Mouse (Mus musculus) G1E (cell line): ENCODE results near the gene Aarsd1.

Source experiments
- CTCF ChIP-seq: IDR thresholded peaks from 2 replicates; pipeline ENCODE4 v1.5.1; 2012; ENCODE audit warnings: low read depth, low read length, inconsistent platforms, mixed read lengths
- GATA1 ChIP-seq: IDR thresholded peaks from 2 replicates; pipeline ENCODE4 v1.6.1; 2012; ENCODE audit warnings: borderline replicate concordance, low read length, inconsistent platforms, mixed read lengths
- POLR2AphosphoS5 ChIP-seq: IDR thresholded peaks from 2 replicates; pipeline ENCODE4 v1.6.1; 2012; ENCODE audit warnings: low read depth, low read length, inconsistent platforms; ENCODE audit not compliant: insufficient replicate concordance
- TAL1 ChIP-seq: conservative IDR thresholded peaks from 2 replicates; pipeline ENCODE4 v1.6.1; 2012; ENCODE audit warnings: low read depth, low read length, inconsistent platforms, mixed read lengths

DNA sequence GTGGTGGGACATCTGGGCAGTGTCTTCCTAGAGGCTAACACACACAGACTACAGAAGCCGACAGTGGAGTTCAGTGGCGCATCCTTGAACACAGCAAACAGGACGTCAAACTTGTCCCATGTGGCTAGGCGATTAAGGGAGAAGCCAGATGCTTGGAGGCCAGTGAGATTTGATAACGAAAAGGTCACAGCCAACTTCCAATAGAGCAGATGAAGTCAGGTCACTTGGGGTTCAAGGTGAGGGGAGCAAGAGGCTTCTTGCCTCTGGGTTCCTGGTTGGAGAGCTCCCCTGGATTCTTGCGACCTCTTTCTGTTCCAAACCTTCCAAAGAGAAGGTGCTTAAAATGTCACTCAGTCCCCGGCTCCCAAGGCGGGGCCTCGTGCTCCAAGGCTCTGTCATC is 57.6 kb downstream of the Aarsd1 start:
- TF ChIP-seq CTCF (no peak), TAL1 (no peak), GATA1 (no peak), POLR2AphosphoS5 (no peak)
